Mouse (Mus musculus) gastrocnemius, postnatal 4 days (tissue): ENCODE measurements around the gene Arhgap23. TPM values are rescaled to one million over a fixed set of nuclear protein-coding genes. Genes with fewer than 3 reads are reported as not detected.

ENCODE experiments used
- DNase-seq, 2 experiments: peaks; one replicate each; pipeline ENCODE4 v3.0.0; 2021 to 2022; ENCODE audit warnings: low spot score in 2 of 2, mixed read lengths in 2 of 2
- total RNA-seq, 2 experiments: library from RNA; stranded (reverse); gene quantifications; 2 replicates each; pipeline ENCODE4 v1.2.3; 2021

Gene Arhgap23
- total RNA-seq, 2 experiments from 2014 or later, result 29.9 to 30.9 TPM

- peak in 1 of 2 experiments; percentile 72 for DNase-seq
These were observed 19.5 kb downstream of the Arhgap23 start for GRCm38 (mm10) chr11:97434704-97435454.

- no peak for DNase-seq
These were observed 20.6 kb downstream of the Arhgap23 start for GRCm38 (mm10) chr11:97435808-97436491.

- peak in 1 of 2 experiments; percentile 66 for DNase-seq
These were observed 22.4 kb downstream of the Arhgap23 start for GRCm38 (mm10) chr11:97437745-97438144.

- DNase-seq, result no peak
These were observed 23.5 kb downstream of the Arhgap23 start for GRCm38 (mm10) chr11:97438868-97439267.

GRCm38 (mm10) chr11:97439935-97440334 lies 24.6 kb downstream of the Arhgap23 start:
- DNase-seq, result peak; percentile 72 to 80

GRCm38 (mm10) chr11:97440441-97440881 lies 25.1 kb downstream of the Arhgap23 start:
- no peak for DNase-seq

- peak in 1 of 2 experiments; percentile 56 for DNase-seq
These were observed 25.8 kb downstream of the Arhgap23 start for GRCm38 (mm10) chr11:97441036-97441657.

- no peak for DNase-seq
These were observed 26.4 kb downstream of the Arhgap23 start for GRCm38 (mm10) chr11:97441658-97442125.

- no peak for DNase-seq
These were observed 27.8 kb downstream of the Arhgap23 start for GRCm38 (mm10) chr11:97442891-97443675.

GRCm38 (mm10) chr11:97445596-97445995 lies 30.3 kb downstream of the Arhgap23 start:
- no peak for DNase-seq

GRCm38 (mm10) chr11:97445999-97446511 lies 30.7 kb downstream of the Arhgap23 start:
- DNase-seq, result no peak

- DNase-seq, result no peak
These were observed 32.6 kb downstream of the Arhgap23 start for GRCm38 (mm10) chr11:97447979-97448378.

GRCm38 (mm10) chr11:97448611-97449394 lies 33.5 kb downstream of the Arhgap23 start:
- no peak for DNase-seq

GRCm38 (mm10) chr11:97449601-97450293 lies 34.4 kb downstream of the Arhgap23 start:
- DNase-seq, result peak; percentile 66 to 85

- no peak for DNase-seq
These were observed 35.1 kb downstream of the Arhgap23 start for GRCm38 (mm10) chr11:97450305-97450922.

- DNase-seq, result no peak
These were observed 36.3 kb downstream of the Arhgap23 start for GRCm38 (mm10) chr11:97451625-97452024.

GRCm38 (mm10) chr11:97457120-97457519 lies 41.8 kb downstream of the Arhgap23 start:
- DNase-seq, result no peak

- DNase-seq, result no peak
These were observed 46.0 kb downstream of the Arhgap23 start for GRCm38 (mm10) chr11:97461307-97461820.

GRCm38 (mm10) chr11:97462538-97462937 lies 47.2 kb downstream of the Arhgap23 start:
- DNase-seq, result no peak
